Mouse (Mus musculus) myocyte (in vitro differentiated cells): ENCODE results near the gene Gpr62.

Source experiments
- E2F4 ChIP-seq: IDR thresholded peaks from one replicate; pipeline ENCODE4 v1.6.1; 2011; ENCODE audit warnings: mild to moderate bottlenecking, control low read depth, moderate library complexity; ENCODE audit not compliant: insufficient read depth
- MAX ChIP-seq: IDR thresholded peaks from one replicate; pipeline ENCODE4 v1.6.1; 2011; ENCODE audit warnings: low read depth, mild to moderate bottlenecking, control low read depth
- MYOD1 ChIP-seq, 3 experiments: IDR thresholded peaks; one replicate each; pipeline ENCODE4 v1.6.1; 2011; ENCODE audit warnings: control low read depth in 2 of 3, low read depth in 2 of 3, mild to moderate bottlenecking in 2 of 3, moderate library complexity in 1 of 3; ENCODE audit not compliant: insufficient read length in 2 of 3, control insufficient read depth in 1 of 3
- MYOG ChIP-seq, 3 experiments: IDR thresholded peaks; one replicate each; pipeline ENCODE4 v1.6.1; 2011; ENCODE audit warnings: control low read depth in 2 of 3, low read depth in 2 of 3, mild to moderate bottlenecking in 2 of 3; ENCODE audit not compliant: insufficient read length in 2 of 3, control insufficient read depth in 1 of 3, insufficient read depth in 1 of 3
- POLR2A ChIP-seq: IDR thresholded peaks from one replicate; pipeline ENCODE4 v1.6.1; 2011; ENCODE audit warnings: low read depth, mild to moderate bottlenecking, control low read depth, moderate library complexity; ENCODE audit not compliant: insufficient read length
- POLR2AphosphoS2 ChIP-seq: IDR thresholded peaks from one replicate; pipeline ENCODE4 v1.6.1; 2011; ENCODE audit warnings: low read depth, control low read depth; ENCODE audit not compliant: insufficient read length
- REST ChIP-seq: IDR thresholded peaks from one replicate; pipeline ENCODE4 v1.6.1; 2011; ENCODE audit warnings: mild to moderate bottlenecking, control low read depth, moderate library complexity; ENCODE audit not compliant: insufficient read depth, insufficient read length
- TCF12 ChIP-seq: IDR thresholded peaks from one replicate; pipeline ENCODE4 v1.6.1; 2011; ENCODE audit warnings: mild to moderate bottlenecking, control low read depth; ENCODE audit not compliant: poor library complexity, insufficient read depth, severe bottlenecking
- TCF3 ChIP-seq: IDR thresholded peaks from one replicate; pipeline ENCODE4 v1.6.1; 2011; ENCODE audit warnings: low read depth, control low read depth; ENCODE audit not compliant: insufficient read length
- USF1 ChIP-seq: IDR thresholded peaks from one replicate; pipeline ENCODE4 v1.6.1; 2011; ENCODE audit warnings: low read depth, mild to moderate bottlenecking, control low read depth, moderate library complexity

- no peak for TF ChIP-seq POLR2A
- no peak for TF ChIP-seq E2F4
- TF ChIP-seq USF1: no peak
- no peak for TF ChIP-seq POLR2AphosphoS2
- TF ChIP-seq TCF12: no peak
- TF ChIP-seq MAX: no peak
- no peak for TF ChIP-seq MYOG (IDR thresholded peaks at IDR 0.05; ENCODE audit: control insufficient read depth in 1 of 3, insufficient read depth in 1 of 3, insufficient read length in 2 of 3, low read depth in 2 of 3)
- TF ChIP-seq MYOD1 (IDR thresholded peaks at IDR 0.05; ENCODE audit: control insufficient read depth in 1 of 3, insufficient read length in 2 of 3, low read depth in 2 of 3): no peak
- no peak for TF ChIP-seq REST
- TF ChIP-seq TCF3: no peak
These were observed 43.6 kb upstream of the Gpr62 start for GRCm38 (mm10) chr9:106509356-106509755.
